Mouse (Mus musculus): Measurements from ENCODE around the gene Mgat3.
A peak's percentile ranks its signal among the peaks of the same experiment; 100 is the strongest.

Gene Mgat3

DNA sequence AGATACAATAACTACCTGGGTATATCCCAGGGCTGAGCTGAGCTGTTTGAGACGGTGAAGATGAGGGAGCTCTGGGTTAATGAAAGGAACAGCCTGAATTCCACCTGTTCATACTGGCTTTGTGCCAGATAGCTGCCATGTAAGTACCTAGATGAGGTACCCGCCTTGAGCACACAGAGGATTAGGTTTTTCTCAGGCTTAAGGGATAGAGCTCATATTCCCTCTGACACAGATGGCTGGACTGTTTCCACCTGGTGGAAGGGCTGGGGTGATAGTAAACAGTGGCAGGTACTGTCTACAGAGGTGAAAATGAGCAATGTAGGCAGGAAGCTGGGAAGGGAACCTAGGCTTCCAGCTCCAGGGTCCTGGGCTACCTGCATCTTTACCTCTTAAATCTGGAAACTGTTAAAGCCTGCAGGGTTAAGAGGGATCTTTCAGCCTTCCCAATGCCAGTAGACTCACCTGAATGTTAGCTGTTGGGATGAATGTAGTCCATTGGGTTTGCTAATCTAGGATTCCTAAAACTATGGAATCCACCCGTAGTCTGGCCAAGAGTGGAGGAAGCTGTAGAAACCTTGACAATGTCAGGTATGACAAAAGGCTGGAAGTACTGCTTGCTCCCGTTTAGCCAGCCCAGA lies 84.2 kb downstream of the Mgat3 start:
- no peak for DNase-seq (ENCODE audit: low read depth in 1 of 2, low spot score in 2 of 2)

- DNase-seq (ENCODE audit: low read depth in 1 of 2, low spot score in 2 of 2), result no peak
These were observed 85.0 kb downstream of the Mgat3 start for GRCm38 (mm10) chr15:80258240-80259170.

- DNase-seq (ENCODE audit: low read depth in 1 of 2, low spot score in 2 of 2), result no peak
These were observed 86.0 kb downstream of the Mgat3 start for GRCm38 (mm10) chr15:80259406-80260045.

DNA sequence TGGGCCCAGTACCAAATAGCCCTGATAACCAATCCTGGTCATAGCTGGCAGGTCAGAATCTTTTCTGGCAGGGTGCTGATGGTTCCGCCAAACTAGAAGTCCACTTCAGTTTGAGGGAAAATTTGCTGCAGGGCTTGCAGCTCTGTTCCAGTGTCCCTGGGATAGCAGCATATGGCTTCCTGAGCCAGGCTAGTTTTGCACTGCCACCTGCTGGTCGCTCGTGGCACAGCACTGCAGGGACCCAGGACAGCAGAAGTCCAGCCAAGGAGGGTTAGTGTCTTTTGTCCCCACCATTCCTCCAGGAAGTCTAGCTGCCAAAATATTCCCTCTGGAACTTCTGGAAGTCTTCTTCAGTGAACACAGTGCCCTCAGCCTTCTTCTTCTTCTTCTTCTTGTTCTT lies 87.2 kb downstream of the Mgat3 start:
- DNase-seq (ENCODE audit: low read depth in 1 of 2, low spot score in 2 of 2), result peak; percentile 35 to 70

GRCm38 (mm10) chr15:80261100-80261499 lies 87.6 kb downstream of the Mgat3 start:
- DNase-seq (ENCODE audit: low read depth in 1 of 2, low spot score in 2 of 2), result no peak

- peak; percentile 58 to 76 for DNase-seq (ENCODE audit: low read depth in 1 of 2, low spot score in 2 of 2)
These were observed 90.4 kb downstream of the Mgat3 start, which contains the start of gene Rps19bp1 for GRCm38 (mm10) chr15:80263610-80264575. Gene Rps19bp1, minus strand, starts transcription at chr15:80264315.
